Mouse (Mus musculus): ENCODE results near the gene Hnrnpa0.
"Not testable (repeated sequence)": the region's sequence is repeated elsewhere in the genome, so short reads cannot be mapped to it uniquely, and the experiment has no call there.

Gene Hnrnpa0

GRCm38 (mm10) chr13:58128396-58128767 is at the start of gene Hnrnpa0:
TSS of gene Hnrnpa0 (minus strand) at chr13:58128556.
- DNase-seq = peak; percentile 94

GRCm38 (mm10) chr13:58177511-58178208 is 49.3 kb upstream of the Hnrnpa0 start:
- peak; percentile 98 for DNase-seq

- no peak for DNase-seq
Measured at GRCm38 (mm10) chr13:58176105-58176504, 47.7 kb upstream of the Hnrnpa0 start.

GRCm38 (mm10) chr13:58168119-58168518 is 39.8 kb upstream of the Hnrnpa0 start:
- DNase-seq = no peak

- no peak for DNase-seq
Measured at GRCm38 (mm10) chr13:58163343-58163742, 35.0 kb upstream of the Hnrnpa0 start.

GRCm38 (mm10) chr13:58160761-58161160 is 32.4 kb upstream of the Hnrnpa0 start:
- DNase-seq = no peak

GRCm38 (mm10) chr13:58158099-58158912 is 29.9 kb upstream of the Hnrnpa0 start:
- peak; percentile 87 for DNase-seq

- DNase-seq = peak; percentile 86
Measured at GRCm38 (mm10) chr13:58157447-58158098, 29.2 kb upstream of the Hnrnpa0 start, which contains the start of gene Idnk. TSS of gene Idnk (plus strand) at chr13:58157649.

- DNase-seq = no peak
Measured at GRCm38 (mm10) chr13:58157036-58157435, 28.7 kb upstream of the Hnrnpa0 start.

- no peak for DNase-seq
Measured at GRCm38 (mm10) chr13:58156031-58156430, 27.7 kb upstream of the Hnrnpa0 start.

- DNase-seq = no peak
Measured at GRCm38 (mm10) chr13:58150442-58150841, 22.1 kb upstream of the Hnrnpa0 start.

- DNase-seq = no peak
Measured at GRCm38 (mm10) chr13:58149629-58150028, 21.3 kb upstream of the Hnrnpa0 start.

- no peak for DNase-seq
Measured at GRCm38 (mm10) chr13:58149033-58149558, 20.7 kb upstream of the Hnrnpa0 start.

GRCm38 (mm10) chr13:58148256-58148831 is 20.0 kb upstream of the Hnrnpa0 start:
- DNase-seq = peak; percentile 53

- DNase-seq = no peak
Measured at GRCm38 (mm10) chr13:58147760-58148159, 19.4 kb upstream of the Hnrnpa0 start.

GRCm38 (mm10) chr13:58146603-58147002 is 18.2 kb upstream of the Hnrnpa0 start:
- DNase-seq = not testable (repeated sequence)

- DNase-seq = no peak
Measured at GRCm38 (mm10) chr13:58131692-58132091, 3.3 kb upstream of the Hnrnpa0 start.

GRCm38 (mm10) chr13:58129687-58130246 is 1.4 kb upstream of the Hnrnpa0 start:
- DNase-seq = peak; percentile 47

GRCm38 (mm10) chr13:58128768-58129671 is 664 bp upstream of the Hnrnpa0 start:
- peak; percentile 98 for DNase-seq

- peak; percentile 83 for DNase-seq
Measured at GRCm38 (mm10) chr13:58127766-58128361, 492 bp downstream of the Hnrnpa0 start.

Measured in cerebellum, adult 9-11 months (tissue).